Mouse (Mus musculus): Measurements from ENCODE around the gene Aar2. TPM values are rescaled to one million over a fixed set of nuclear protein-coding genes. Genes with fewer than 3 reads are reported as not detected.
A peak's percentile ranks its signal among the peaks of the same experiment; 100 is the strongest.
"Not testable (repeated sequence)": the region's sequence is repeated elsewhere in the genome, so short reads cannot be mapped to it uniquely, and the experiment has no call there.

Aar2 gene
- 27.5 and 29.2 TPM in 2 replicates for polyA plus RNA-seq (2015; fragmentation: Nextera tagmentation; extraction: Ambion mirVana)

DNA sequence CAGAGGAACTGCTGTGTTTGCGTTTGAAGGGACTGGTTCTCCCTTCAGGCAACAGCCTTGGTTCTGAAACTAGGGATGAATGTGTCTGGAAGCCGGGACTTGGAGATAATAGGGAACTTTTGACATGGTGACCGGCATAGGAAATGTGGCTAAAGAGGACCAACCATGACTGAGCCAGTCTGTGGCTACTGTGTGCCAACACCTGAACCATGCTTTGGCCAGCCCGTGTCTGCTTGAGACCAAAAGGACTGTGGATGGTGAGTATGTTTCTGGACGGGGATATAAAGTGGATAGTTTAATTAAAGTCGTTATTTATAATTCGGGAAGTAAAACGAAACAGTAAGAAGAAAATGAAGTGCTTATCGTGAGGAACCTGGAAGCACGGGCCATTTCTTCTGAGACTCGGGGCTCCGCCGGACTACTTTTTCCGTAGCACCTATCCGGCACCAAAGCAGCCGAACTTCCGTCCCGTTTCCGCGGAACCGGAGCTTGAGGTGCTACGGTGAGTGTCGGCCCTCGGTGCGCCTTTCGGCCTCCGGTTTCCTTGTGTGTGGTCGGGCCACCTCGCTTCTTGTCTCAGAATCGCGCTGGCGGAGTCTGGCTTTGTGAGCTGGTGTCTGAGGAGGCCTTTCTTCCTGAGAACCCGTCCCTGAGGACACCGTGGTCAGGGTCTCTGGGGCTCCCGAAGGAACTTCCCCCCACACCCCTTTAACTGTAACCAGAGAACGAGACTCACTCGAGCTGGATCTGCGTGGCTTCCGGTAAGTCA is at the start of gene Aar2:
Gene Aar2 (plus strand): TSS at position 462 of the 769 bp plus-strand sequence.
- DNase-seq (ENCODE audit: low spot score): peak; percentile 87

- DNase-seq (ENCODE audit: low spot score): peak; percentile 35
Observed at GRCm38 (mm10) chr2:156497915-156498314, 49.5 kb upstream of the Aar2 start.

DNA sequence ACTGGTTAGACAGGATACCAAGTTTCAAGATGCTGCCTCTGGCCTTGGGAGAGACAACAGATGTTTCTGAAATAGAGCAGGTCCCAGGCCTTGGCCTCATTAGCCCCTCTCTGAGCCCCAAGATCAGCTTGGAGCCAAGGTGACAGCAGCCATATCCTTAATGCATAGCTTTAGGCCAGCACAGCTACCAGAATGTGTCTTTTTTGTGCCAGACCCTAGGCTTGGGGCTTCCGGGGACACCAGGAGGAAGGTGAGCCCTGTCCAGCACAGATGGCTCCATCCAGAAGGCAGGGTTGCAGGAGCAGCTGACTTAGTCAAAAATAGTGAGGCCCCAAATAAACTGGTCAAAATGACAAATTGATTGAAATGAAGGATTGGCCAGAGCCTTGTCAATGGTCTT is 46.4 kb upstream of the Aar2 start:
- no peak for DNase-seq (ENCODE audit: low spot score)

GRCm38 (mm10) chr2:156505533-156505932 is 41.9 kb upstream of the Aar2 start:
- no peak for DNase-seq (ENCODE audit: low spot score)

DNA sequence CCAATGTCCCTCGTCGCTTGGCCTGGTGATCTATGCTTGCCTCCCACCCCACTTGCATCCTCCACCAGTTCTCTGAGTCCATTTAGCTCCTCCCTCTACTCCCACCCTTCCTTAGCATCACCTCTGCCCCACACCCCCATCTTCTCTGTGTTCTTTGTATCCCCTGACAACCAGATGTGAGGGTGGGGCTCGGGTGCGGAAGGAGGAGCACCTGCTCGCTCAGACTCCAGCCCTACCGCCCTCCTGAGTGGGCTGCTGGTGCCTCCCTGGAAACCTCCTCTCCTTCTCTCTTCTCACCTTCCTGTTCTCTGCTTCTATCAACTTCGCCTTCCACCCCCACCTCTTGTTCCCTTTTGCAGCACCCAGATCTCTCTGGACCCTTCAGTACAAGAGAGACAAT is 35.4 kb upstream of the Aar2 start:
- no peak for DNase-seq (ENCODE audit: low spot score)

- DNase-seq (ENCODE audit: low spot score): no peak
Observed at GRCm38 (mm10) chr2:156512561-156512960, 34.8 kb upstream of the Aar2 start.

- DNase-seq (ENCODE audit: low spot score): no peak
Observed at GRCm38 (mm10) chr2:156515102-156515501, 32.3 kb upstream of the Aar2 start.

DNA sequence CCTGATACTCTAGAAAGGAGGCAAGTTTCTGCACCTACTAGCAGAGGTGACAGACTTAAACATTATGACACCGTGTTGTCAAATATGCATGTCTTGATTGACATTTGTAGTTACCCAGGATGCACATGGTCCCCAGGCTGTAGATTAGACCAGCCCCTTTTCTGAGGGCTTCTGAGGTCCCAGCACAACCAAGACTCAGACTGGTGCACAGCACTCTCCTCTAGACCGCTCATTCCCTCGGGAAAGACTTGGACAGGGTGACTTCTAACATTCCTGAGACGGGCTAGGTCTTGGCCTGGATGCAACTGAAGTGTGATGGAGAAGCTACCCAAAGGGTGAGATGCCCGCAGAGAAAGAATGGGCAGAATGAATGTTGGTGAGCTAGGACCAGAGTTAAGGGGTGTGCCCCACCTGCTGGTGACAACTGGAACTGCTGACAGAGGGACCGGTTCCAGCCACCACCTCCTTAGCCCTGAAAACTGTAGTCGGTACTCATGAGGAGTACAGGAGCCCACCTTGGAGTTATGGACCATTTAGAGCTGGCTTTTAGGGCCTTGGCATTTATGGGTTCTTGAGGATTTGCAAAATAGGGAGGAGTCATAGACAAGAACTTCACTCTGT is 31.7 kb upstream of the Aar2 start:
- DNase-seq (ENCODE audit: low spot score): peak; percentile 58

DNA sequence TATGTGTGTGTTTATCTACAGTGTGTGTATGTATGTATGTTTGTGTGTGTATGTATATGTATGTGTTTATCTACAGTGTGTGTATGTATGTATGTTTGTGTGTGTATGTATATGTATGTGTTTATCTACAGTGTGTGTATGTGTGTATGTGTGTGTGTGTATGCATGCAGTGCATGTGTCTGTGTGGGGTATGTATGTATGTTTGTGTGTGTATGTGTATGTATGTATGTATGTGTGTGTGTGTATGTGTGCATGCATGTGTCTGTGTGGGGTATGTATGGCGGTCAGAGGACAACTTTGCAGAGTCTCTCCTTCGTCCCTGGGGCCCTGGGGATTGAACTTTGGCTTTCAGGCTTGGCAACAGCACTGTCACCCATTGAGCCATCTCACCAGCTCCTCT is 30.7 kb upstream of the Aar2 start:
- DNase-seq (ENCODE audit: low spot score): not testable (repeated sequence)

DNA sequence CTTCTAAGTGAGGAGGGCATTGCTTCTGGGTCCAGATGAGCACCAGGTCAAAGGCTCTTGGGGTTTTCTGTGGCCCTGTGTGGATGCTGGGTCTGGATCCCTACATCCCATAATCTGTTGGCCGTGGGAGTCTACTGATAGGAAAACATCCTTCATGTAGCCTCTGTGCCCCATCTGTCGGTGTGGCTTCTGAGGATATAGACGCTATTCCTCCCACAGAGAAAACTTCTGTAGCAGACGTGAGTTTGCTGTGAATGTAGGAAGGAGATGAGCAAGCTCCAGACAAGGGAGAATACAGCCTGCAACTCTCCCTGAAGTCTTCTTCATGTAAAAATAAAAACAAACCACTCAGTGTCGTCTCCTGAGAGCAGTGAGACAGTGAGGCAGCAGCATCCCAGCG is 29.1 kb upstream of the Aar2 start:
- DNase-seq (ENCODE audit: low spot score): no peak

- DNase-seq (ENCODE audit: low spot score): no peak
Observed at GRCm38 (mm10) chr2:156519584-156519983, 27.8 kb upstream of the Aar2 start.

GRCm38 (mm10) chr2:156522994-156523393 is 24.4 kb upstream of the Aar2 start:
- no peak for DNase-seq (ENCODE audit: low spot score)

- no peak for DNase-seq (ENCODE audit: low spot score)
Observed at GRCm38 (mm10) chr2:156524078-156524477, 23.3 kb upstream of the Aar2 start.

GRCm38 (mm10) chr2:156529726-156530125 is 17.7 kb upstream of the Aar2 start:
- peak; percentile 58 for DNase-seq (ENCODE audit: low spot score)

DNA sequence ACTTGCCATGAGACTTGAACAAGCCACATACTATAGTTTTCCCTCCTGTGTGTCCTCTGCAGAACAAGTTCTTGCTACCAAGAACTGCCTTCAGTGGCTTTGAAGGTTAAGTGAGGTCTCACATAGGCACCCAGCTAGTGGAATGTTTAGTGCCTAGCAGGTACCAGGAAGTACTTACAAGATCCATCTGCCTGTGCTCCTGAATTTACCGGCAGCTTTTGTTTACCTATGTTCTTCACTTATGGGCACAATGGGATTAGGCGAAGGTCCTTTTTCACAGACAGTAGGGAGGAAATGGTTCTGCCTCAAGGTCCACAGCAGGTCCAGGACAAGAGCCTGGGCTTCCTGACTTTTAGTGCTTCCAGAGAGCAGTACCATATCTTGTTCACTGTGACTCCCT is 14.2 kb upstream of the Aar2 start:
- DNase-seq (ENCODE audit: low spot score): no peak

DNA sequence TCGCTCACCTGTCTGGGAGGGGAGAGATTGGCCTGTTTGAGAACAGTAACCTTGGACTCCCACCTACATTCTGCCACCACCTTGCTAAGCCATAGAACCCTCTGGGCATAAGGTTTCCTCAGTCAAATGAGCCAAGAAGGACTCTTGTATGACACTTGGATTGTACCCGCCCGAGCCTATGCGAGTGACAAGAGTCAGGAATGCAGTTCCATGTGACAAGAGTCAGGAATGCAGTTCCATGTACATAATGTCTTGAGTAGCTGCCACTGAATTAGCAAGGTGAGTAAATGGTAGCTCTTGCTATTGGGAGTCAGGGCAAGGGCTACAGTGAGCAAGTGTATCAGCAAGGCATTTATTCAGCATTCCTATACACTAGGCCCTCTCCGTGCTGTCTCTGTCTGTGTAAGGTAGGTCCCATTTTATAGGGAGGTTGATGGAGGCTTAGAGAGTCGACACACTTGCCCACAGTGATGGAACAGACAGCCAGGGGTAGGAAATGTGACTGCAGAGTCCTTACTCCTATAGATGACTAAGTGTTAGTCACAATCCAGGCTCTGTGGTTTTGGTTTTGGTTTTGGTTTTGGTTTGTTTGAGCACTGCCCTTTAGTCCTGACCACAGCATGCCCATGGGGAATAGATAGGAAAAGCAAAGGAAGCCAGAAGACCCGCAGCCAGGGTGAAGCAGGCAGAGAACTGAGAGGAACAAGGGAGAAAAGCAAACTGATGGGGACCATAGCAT is 8.4 kb upstream of the Aar2 start:
- no peak for DNase-seq (ENCODE audit: low spot score)

- DNase-seq (ENCODE audit: low spot score): no peak
Observed at GRCm38 (mm10) chr2:156540991-156541390, 6.4 kb upstream of the Aar2 start.

DNA sequence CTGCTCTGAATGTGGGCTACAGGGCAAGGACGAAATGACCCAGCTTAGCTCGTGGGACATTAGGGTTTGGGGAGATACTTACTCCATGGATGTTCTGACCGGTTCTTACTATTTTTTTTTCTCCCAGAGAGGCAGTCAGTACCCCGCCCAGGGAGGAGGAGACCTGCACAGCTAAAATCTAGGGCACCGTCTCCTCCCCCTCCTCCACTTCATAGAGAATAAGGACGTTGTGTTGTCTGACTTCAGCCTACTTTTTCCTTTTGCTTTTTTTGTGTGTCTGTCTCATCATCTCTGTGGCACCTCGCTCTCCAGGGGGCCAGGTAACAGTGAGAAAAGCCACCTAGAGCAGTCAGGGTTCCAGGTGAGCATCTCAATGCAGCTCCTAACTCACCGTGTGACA is 5.0 kb upstream of the Aar2 start:
- no peak for DNase-seq (ENCODE audit: low spot score)

DNA sequence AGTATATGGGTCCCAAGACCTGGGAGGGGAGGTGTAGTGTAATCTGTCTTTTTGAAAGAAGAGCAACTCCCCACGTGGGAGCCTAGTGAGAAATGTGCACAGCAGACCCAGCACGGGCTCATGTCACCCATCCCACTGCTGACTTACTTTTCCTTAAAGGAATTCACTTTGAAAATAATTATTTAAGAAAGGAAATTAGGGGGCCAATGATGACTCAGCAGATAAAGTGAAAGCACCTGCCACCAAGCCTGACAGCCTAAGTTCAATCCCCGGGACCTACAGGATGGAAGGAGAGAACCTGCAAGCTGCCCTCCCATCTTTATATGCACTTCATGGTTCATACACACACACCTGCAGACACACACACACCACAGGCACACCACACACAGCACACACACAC is 3.6 kb upstream of the Aar2 start:
- DNase-seq (ENCODE audit: low spot score): no peak

DNA sequence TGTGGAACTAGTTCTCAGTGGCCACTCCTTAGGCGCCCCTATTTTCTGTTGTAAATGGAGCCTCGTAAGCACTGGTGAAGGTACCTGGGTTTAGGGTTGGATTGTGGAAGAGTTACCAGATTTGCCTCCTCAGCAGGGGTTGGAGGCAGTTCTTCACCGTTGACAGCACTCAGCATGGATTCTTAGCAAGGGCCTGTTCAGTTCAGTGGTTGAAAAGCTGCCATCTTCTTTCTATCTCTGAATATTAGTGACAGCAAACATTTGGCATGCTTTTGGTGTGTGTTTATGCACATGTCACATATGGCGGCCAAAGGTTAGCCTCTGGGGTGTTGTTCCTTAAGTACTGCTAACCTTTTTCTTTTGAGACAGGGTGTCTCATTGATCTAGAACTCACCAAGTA is 5.0 kb downstream of the Aar2 start:
- no peak for DNase-seq (ENCODE audit: low spot score)

DNA sequence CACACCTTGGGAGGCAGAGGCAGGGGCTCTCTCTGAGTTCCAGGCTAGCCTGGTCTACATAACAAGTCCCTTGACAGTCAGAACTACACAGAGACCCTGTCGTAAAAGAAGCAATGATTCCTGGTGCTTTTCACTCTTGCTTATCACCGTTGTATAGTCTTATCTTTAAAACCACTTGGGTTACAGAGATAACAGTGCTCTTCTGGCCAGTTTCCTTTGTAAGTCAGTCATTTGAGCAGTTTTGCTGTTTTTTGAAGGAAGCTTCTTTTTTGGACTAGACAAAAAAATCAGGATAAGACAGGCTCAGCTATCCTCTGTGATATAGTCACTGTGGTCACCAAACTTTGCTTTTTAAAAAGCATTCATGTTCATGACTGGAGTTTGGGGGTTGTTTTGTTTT is 14.4 kb downstream of the Aar2 start:
- DNase-seq (ENCODE audit: low spot score): no peak

DNA sequence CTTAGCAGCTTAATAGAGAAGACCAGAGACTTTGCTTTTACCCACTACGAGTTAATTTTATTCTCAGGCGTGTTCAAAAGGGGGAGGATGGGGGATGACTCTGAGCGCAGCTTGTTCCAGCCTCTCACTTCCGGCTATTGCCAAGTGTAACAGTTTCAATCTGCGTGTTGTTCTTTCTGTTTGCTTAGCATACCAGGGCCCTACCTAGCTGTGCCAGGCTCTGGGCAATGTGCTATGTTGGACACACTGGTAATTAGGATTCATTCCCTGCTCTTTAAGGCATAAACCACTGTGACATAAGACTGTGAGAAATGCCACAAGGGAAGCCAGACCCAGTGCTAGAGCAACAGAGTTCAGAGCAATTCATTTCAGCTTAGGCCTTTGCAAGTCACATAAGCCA is 16.2 kb downstream of the Aar2 start:
- DNase-seq (ENCODE audit: low spot score): no peak
